Mouse (Mus musculus) brain, embryonic 14.5 days (tissue): Measurements from ENCODE around the gene Stxbp6.

ENCODE experiments used
- CTCF ChIP-seq: fragments of 200-500 bp; IDR thresholded peaks from 2 replicates; pipeline ENCODE4 v1.5.1; 2012; ENCODE audit warnings: inconsistent platforms, mild to moderate bottlenecking, moderate library complexity, borderline replicate concordance; ENCODE audit not compliant: insufficient read depth, insufficient read length; ENCODE audit errors: extremely low read depth
- POLR2A ChIP-seq: fragments of 200-500 bp; IDR thresholded peaks from 2 replicates; pipeline ENCODE4 v1.6.1; 2012; ENCODE audit warnings: mild to moderate bottlenecking, inconsistent platforms, borderline replicate concordance; ENCODE audit not compliant: poor library complexity, insufficient read depth, insufficient read length, severe bottlenecking; ENCODE audit errors: extremely low read depth

- TF ChIP-seq CTCF, result no peak
- TF ChIP-seq POLR2A, result no peak
Observed at GRCm38 (mm10) chr12:45006569-45006968, 67.9 kb downstream of the Stxbp6 start.
